Mouse (Mus musculus) heart, adult 2 months (tissue): ENCODE measurements around the gene Numb.

Source experiments
- CTCF ChIP-seq: fragments of 200-600 bp; IDR thresholded peaks from 2 replicates; pipeline ENCODE4 v1.8.1; 2022; ENCODE audit warnings: antibody characterized with exemption, mild to moderate bottlenecking, moderate library complexity
- EP300 ChIP-seq: fragments of 200-500 bp; IDR thresholded peaks from 2 replicates; pipeline ENCODE4 v1.6.1; 2011; ENCODE audit warnings: low read depth, low read length, control low read depth; ENCODE audit not compliant: insufficient read depth
- POLR2A ChIP-seq: fragments of 200-500 bp; IDR thresholded peaks from 2 replicates; pipeline ENCODE4 v1.6.1; 2011; ENCODE audit warnings: mild to moderate bottlenecking, low read depth, low read length, control low read depth; ENCODE audit not compliant: insufficient read depth

DNA sequence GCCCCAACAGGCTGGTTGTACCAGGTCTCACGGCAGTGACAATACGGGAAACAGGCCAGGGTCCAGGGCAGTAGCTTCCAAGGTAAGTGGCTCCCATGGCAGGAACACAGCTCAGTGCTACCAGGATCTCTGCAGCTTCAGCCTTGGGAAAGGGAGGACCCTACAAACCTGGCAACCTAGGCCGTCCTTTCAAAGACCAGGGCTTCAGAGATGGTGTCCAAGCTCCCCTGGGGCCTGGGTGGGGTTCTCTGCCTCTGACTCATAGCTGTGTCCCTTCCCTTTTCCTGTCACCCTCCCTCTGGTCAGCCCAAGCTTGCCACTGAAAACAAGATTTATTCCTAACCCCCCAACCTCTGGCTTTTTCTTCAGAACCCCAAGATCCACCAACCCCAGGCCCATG lies 141.6 kb downstream of the Numb start:
- TF ChIP-seq EP300 (no peak), POLR2A (no peak), CTCF (no peak)
